Mouse (Mus musculus): ENCODE measurements around the gene Fam57a.

- no peak for TF ChIP-seq CTCF (IDR thresholded peaks at IDR 0.05; ENCODE audit: borderline replicate concordance, insufficient read depth, low read length)
- TF ChIP-seq POLR2A (IDR thresholded peaks at IDR 0.05; ENCODE audit: low read depth, low read length): no peak
Observed at GRCm38 (mm10) chr11:76154861-76155260, 24.6 kb upstream of the Fam57a start.
